Mouse (Mus musculus) inflammation-experienced regulatory T-cells (primary cell): ENCODE measurements around the gene Gfm2. TPM values are rescaled to one million over a fixed set of nuclear protein-coding genes. Genes with fewer than 3 reads are reported as not detected.

Experiments
- polyA plus RNA-seq, 2 experiments: library from polyadenylated mRNA; unstranded; fragments of 100-300 nt; shearing (Covaris generic); gene quantifications; one replicate each; pipeline ENCODE4 v1.2.1; 2017

Gene Gfm2
- polyA plus RNA-seq: 10 to 100 TPM; 33.8 to 40.4 TPM

GRCm38 (mm10) chr13:97137466-97138400 is at the start of gene Gfm2, which contains the start of gene Nsa2:
Gfm2 (plus strand) TSS chr13:97137937.
Nsa2 (minus strand) TSS chr13:97137937.

GRCm38 (mm10) chr13:97099187-97099852 is 38.4 kb upstream of the Gfm2 start, which contains the start of gene Gm6169:
Gm6169 (minus strand) TSS chr13:97099237.

GRCm38 (mm10) chr13:97197932-97198562 is 60.3 kb downstream of the Gfm2 start, which contains the start of gene Hexb:
Hexb (minus strand) TSS chr13:97198357.

Other genes with a start within 250 kb of the Gfm2 start
- under 1 TPM in 1 of 2 experiments, not detected in 1; 0.16 TPM for gene Gcnt4, start 213.2 kb upstream of the Gfm2 start, polyA plus RNA-seq
- under 1 TPM; 0.14 to 0.43 TPM for gene 1700029F12Rik, start 103.6 kb upstream of the Gfm2 start, polyA plus RNA-seq
- under 1 TPM; 0.16 to 0.99 TPM for gene Fam169a, start 70.7 kb upstream of the Gfm2 start, polyA plus RNA-seq
- gene Gm6169, start 38.7 kb upstream of the Gfm2 start, polyA plus RNA-seq: 1 to 10 TPM; 6.1 to 9.3 TPM
- 10 to 100 TPM; 75.2 to 77.1 TPM for gene Nsa2, start within 50 bp of the Gfm2 start, polyA plus RNA-seq
- gene Hexb, start 60.4 kb downstream of the Gfm2 start, polyA plus RNA-seq: 10 to 100 TPM; 80.1 to 82.2 TPM
- 1 to 10 TPM in 1 of 2 experiments, under 1 TPM in 1; 0.42 to 1.4 TPM for gene Enc1, start 103.2 kb downstream of the Gfm2 start, polyA plus RNA-seq